Mouse (Mus musculus) neural tube, embryonic 11.5 days (tissue): ENCODE measurements around the gene AC109138.7. TPM values are rescaled to one million over a fixed set of nuclear protein-coding genes. Genes with fewer than 3 reads are reported as not detected.

Experiments
- ATAC-seq: fragments of 200-750 bp; cut with Nextera tagmentation; 2 replicates; pipeline ENCODE4 v1.8.0; 2017; ENCODE audit warnings: moderate number of reproducible peaks, mild to moderate bottlenecking, moderate TSS enrichment, moderate library complexity; ENCODE audit not compliant: insufficient read depth, low FRiP score, low TSS enrichment
- DNase-seq: peaks from one replicate; pipeline ENCODE4 v3.0.0-alpha.2; 2015; ENCODE audit warnings: low spot score
- H3K27ac ChIP-seq: fragments of 300-500 bp; sonication (generic); 2 replicates; pipeline ENCODE4 v1.5.1; 2014; ENCODE audit warnings: low read depth, mild to moderate bottlenecking, low read length
- H3K27me3 ChIP-seq: fragments of 300-500 bp; sonication (generic); 2 replicates; pipeline ENCODE4 v1.6.1; 2014; ENCODE audit warnings: mild to moderate bottlenecking, low read length, mixed read lengths; ENCODE audit not compliant: control insufficient read depth, insufficient read depth
- H3K36me3 ChIP-seq: fragments of 300-500 bp; sonication (generic); 2 replicates; pipeline ENCODE4 v1.6.1; 2014; ENCODE audit warnings: mild to moderate bottlenecking, low read length, moderate library complexity, mixed read lengths; ENCODE audit not compliant: control insufficient read depth, insufficient read depth
- H3K4me1 ChIP-seq: fragments of 300-500 bp; sonication (generic); 2 replicates; pipeline ENCODE4 v1.6.1; 2014; ENCODE audit warnings: low read length, mixed read lengths; ENCODE audit not compliant: control insufficient read depth, insufficient read depth
- H3K4me2 ChIP-seq: fragments of 300-500 bp; sonication (generic); 2 replicates; pipeline ENCODE4 v1.6.1; 2014; ENCODE audit warnings: low read depth, mild to moderate bottlenecking, moderate library complexity
- H3K4me3 ChIP-seq: fragments of 300-500 bp; sonication (generic); 2 replicates; pipeline ENCODE4 v1.5.1; 2014; ENCODE audit warnings: low read depth, low read length
- H3K9ac ChIP-seq: fragments of 300-500 bp; sonication (generic); 2 replicates; pipeline ENCODE4 v1.6.1; 2014; ENCODE audit warnings: mild to moderate bottlenecking, low read length
- H3K9me3 ChIP-seq: fragments of 300-500 bp; sonication (generic); 2 replicates; pipeline ENCODE4 v1.6.1; 2016; ENCODE audit warnings: low read length; ENCODE audit not compliant: control insufficient read depth
- WGBS: fragments of 180-500 bp; shearing (Covaris S2); extraction: QIAGEN DNeasy Blood & Tissue Kit; methylation state at CpG from one replicate; pipeline ENCODE4 v1.1.7; 2014; 5-methylcytosine and 5-hydroxymethylcytosine counted together
- polyA plus RNA-seq: library from polyadenylated mRNA; unstranded; fragments of >200 nt; fragmentation: Nextera tagmentation; extraction: Ambion mirVana; gene quantifications from 2 replicates; pipeline ENCODE4 v1.2.1, GENCODE M21; 2014

AC109138.7 gene
- polyA plus RNA-seq, 1 experiment from 2014 or later, result not detected

DNA sequence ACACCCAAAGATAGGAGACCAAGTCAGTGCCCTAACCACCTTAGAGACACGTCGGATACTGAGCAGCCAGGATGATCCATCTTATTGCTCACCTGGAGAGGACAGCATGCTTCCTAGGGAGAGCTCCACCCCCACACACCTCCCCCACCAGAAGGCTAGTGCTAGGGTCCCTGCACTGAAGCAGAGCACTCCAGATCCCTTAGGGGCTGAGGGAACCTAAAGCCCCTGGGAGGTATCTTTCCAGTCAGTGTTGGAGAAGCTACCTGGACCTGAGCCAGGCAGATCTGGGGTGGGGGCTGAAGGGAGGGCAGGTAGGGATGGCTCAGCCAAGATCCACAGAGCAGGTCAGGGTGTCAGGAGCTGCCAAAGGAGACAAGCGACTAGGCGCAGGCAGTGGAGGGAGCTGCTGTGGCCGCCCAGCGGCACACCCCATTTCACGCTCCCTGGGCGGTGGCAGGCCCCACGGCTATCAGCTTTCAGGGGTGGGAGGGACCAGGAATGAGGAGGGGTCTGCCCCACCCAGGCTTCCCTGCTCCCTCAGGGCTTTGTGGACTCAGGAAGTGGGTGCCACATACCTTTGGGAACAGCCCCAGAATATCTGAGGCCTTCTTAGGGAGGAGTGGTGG lies 15.4 kb downstream of the AC109138.7 start:
- DNase-seq (no peak), ATAC-seq (no peak)
- Histone ChIP-seq H3K9ac (0 out of 2 replicates have a peak overlapping the region, but pooled peaks have one; percentile 8), H3K36me3 (no peaks in the 10 kb centered on the region), H3K9me3 (no peaks in the 10 kb centered on the region), H3K27ac (no peak overlapping the region), H3K4me2 (no peak overlapping the region), H3K4me1 (peaks cover 3% of the 10 kb centered on the region; the same call in 1 of the 2 replicates), H3K4me3 (no peak overlapping the region), H3K27me3 (no peaks in the 10 kb centered on the region)
- WGBS, result 38% methylated on average over 9 of the region's 9 CpGs

DNA sequence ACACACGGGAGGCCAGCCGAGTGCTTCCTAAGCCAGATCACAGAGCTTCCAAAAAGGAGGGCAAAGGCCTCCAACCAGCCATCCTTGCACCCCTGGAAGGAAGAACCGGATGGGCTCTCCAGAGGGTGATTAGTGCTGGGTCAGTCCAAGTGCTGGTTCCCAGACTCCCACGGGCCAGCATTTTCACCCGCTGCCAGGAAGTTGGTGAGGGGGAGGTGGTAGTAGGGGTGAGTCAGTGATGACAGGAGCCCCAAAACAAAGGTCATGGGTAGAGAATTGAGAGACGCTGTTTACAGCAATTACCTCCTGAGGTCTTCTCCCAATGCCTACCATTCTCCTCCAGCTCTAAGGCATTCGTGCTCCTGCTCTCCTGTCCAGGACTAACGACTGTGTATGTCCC lies 16.3 kb downstream of the AC109138.7 start:
- Histone ChIP-seq H3K27me3 (no peaks in the 10 kb centered on the region), H3K9me3 (no peaks in the 10 kb centered on the region), H3K36me3 (no peaks in the 10 kb centered on the region), H3K4me1 (peaks cover 3% of the 10 kb centered on the region; the same call in 1 of the 2 replicates), H3K4me2 (no peak overlapping the region), H3K9ac (no peak overlapping the region), H3K27ac (no peak overlapping the region), H3K4me3 (no peak overlapping the region)
- WGBS, result 68% methylated on average over 8 of the region's 8 CpGs
- DNase-seq (no peak), ATAC-seq (no peak)

DNA sequence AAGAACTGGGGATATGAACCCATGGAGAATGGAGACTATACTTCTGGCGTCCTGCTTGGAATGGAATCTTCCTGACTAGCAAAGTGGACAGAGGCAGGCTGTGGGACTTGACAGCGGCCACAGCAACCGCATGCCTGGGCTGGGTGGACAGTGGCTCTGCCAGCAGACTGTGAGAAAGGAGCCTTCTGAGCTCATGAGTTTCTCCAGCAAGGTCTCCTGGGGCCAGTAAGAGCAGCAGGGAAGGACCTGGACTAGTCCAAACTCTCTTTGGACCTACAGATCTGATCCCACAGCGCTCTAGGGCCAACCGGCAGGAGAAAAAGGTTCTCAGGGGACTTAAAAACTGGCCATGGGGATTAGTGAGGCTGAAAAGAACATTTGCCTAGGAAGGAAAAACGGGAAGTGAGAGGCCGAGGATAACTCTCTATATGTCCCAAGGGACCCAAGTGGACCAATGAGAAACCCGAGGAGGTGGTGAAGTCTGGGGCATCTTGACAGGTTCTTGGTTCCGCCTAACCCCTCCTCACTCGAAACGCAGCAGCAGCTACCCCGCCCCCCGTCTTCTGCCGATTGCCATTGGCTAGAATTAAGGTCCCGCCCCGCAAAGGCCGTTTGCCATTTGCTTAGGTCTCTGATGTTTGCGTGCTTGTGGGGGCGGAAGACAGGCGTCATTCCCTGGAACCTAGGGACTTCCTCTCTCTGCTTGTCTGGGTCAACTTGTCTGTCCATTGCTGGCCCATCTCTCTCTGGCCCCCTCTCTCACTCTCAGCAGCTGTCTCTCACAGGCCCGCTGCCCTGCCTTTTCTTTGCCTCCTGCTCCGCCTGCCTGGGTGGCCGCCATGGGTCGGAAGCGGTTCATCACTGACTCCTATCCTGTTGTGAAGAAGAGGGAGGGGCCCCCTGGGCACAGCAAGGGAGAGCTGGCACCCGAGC lies 17.4 kb downstream of the AC109138.7 start, which contains the start of gene Pold4:
Pold4 (plus strand) TSS at position 647 of the 933 bp plus-strand sequence.
- H3K36me3 ChIP-seq, result no peaks in the 10 kb centered on the region
- H3K27ac ChIP-seq, result no peak within 1 kb of the TSS
- peak within 1 kb of the TSS; percentile 57 for H3K9ac ChIP-seq
- DNase-seq, result peak; percentile 88
- WGBS, result 14% methylated on average over 26 of the region's 26 CpGs
- H3K27me3 ChIP-seq, result no peaks in the 10 kb centered on the region
- H3K4me1 ChIP-seq, result peaks cover 3% of the 10 kb centered on the region; the same call in 1 of the 2 replicates
- no peaks in the 10 kb centered on the region for H3K9me3 ChIP-seq
- ATAC-seq, result peak; percentile 89
- peak within 1 kb of the TSS; percentile 46 for H3K4me3 ChIP-seq
- H3K4me2 ChIP-seq, result peak within 1 kb of the TSS; percentile 74

DNA sequence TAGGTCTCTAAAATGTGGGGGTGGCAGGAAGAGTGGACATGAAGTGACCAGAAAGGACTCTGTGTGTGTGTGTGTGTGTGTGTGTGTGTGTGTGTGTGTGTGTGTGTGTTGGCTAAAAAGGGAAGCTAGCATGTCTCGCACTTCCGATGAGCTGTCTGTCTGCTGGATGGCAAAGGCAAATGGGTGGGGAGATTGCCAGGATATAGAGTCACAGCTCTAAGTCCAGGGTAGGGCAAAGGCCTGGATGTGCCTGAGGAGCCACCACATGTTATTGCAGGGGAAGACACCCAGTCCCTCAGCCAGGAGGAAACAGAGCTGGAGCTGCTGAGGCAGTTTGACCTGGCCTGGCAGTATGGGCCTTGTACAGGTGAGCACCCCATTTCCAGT lies 18.0 kb downstream of the AC109138.7 start:
- peak overlapping the region; percentile 74 for H3K4me2 ChIP-seq
- H3K9ac ChIP-seq, result peak overlapping the region; percentile 57
- H3K4me3 ChIP-seq, result peak overlapping the region; percentile 46
- H3K36me3 ChIP-seq, result no peaks in the 10 kb centered on the region
- peaks cover 3% of the 10 kb centered on the region; the same call in 1 of the 2 replicates for H3K4me1 ChIP-seq
- H3K27ac ChIP-seq, result no peak overlapping the region
- DNase-seq (no peak), ATAC-seq (no peak)
- H3K9me3 ChIP-seq, result no peaks in the 10 kb centered on the region
- 73% methylated on average over 2 of the region's 2 CpGs for WGBS
- H3K27me3 ChIP-seq, result no peaks in the 10 kb centered on the region

DNA sequence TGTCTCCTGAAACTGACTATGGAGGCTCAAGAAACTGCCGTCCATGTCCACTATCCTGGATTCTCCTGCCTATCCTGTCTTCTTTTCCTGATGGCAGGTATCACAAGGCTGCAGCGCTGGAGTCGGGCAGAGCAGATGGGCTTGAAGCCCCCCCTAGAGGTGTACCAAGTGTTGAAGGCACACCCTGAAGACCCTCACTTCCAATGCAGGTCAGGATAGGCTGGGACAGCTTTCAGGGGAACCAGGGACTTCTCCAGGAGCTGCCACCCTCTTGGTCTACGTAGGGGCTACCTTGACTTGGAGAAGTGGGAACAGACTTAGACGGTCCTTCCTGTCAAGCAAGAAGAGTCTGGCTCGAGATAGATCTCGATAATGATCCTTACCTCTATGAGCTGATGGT lies 18.5 kb downstream of the AC109138.7 start:
- no peaks in the 10 kb centered on the region for H3K27me3 ChIP-seq
- H3K27ac ChIP-seq, result no peak overlapping the region
- no peaks in the 10 kb centered on the region for H3K9me3 ChIP-seq
- H3K4me1 ChIP-seq, result peaks cover 3% of the 10 kb centered on the region; the same call in 1 of the 2 replicates
- H3K4me3 ChIP-seq, result no peak overlapping the region; the same call in 1 of the 2 replicates
- WGBS, result 76% methylated on average over 7 of the region's 7 CpGs
- no peak overlapping the region; the same call in 1 of the 2 replicates for H3K9ac ChIP-seq
- H3K4me2 ChIP-seq, result no peak overlapping the region
- H3K36me3 ChIP-seq, result no peaks in the 10 kb centered on the region
- DNase-seq, result no peak
- ATAC-seq, result no peak

DNA sequence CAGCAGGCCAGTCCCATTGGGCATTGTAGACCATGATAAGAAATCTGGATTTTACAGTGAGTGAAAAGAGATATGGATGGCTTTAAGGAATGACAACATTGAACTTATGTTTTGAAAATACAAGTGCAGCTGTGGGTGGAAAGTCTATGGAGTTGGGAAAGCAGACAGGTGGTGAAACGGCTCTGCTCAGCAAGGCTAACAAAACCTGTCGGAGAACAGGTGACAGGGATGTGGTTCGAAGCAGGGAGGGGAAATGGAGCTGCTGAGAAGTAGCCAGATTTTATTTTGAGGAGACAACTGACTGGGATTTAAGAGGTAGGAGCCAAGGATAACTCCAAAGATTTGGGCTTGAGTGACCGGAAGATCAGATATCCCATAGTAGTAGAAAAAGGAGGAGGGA lies 20.4 kb downstream of the AC109138.7 start:
- Histone ChIP-seq H3K27me3 (no peaks in the 10 kb centered on the region), H3K9ac (no peak overlapping the region), H3K4me3 (no peak overlapping the region), H3K27ac (no peak overlapping the region), H3K9me3 (no peaks in the 10 kb centered on the region), H3K4me2 (no peak overlapping the region), H3K36me3 (no peaks in the 10 kb centered on the region), H3K4me1 (peaks cover 3% of the 10 kb centered on the region; the same call in 1 of the 2 replicates)
- ATAC-seq (no peak), DNase-seq (no peak)
- WGBS, result 78% methylated on average over 4 of the region's 4 CpGs

DNA sequence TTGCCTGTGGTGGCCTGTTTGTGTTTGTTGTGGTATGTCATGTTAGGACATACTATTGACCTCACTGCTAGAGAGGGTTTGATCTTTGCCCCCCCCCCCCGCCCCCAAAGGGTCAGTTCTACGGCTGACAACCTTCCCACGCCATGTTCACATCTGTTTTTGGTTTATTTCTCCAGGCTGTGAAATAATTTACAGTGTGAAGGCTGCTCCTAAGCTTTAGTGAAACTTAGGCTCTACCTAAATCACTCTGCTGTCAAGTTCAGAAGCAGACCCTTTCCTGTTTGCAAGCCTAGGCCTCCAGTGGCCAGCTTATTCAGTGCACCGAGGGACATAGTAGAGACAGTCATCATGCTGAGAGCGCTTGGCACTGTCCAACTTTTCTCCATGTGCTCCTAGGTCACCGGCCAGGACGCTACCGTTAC lies 26.1 kb downstream of the AC109138.7 start:
- Histone ChIP-seq H3K27me3 (no peaks in the 10 kb centered on the region), H3K9ac (no peak overlapping the region), H3K4me1 (no peaks in the 10 kb centered on the region), H3K36me3 (no peaks in the 10 kb centered on the region), H3K4me3 (no peak overlapping the region), H3K4me2 (no peak overlapping the region), H3K9me3 (no peaks in the 10 kb centered on the region), H3K27ac (no peak overlapping the region)
- DNase-seq (no peak), ATAC-seq (no peak)
- 53% methylated on average over 8 of the region's 8 CpGs for WGBS

DNA sequence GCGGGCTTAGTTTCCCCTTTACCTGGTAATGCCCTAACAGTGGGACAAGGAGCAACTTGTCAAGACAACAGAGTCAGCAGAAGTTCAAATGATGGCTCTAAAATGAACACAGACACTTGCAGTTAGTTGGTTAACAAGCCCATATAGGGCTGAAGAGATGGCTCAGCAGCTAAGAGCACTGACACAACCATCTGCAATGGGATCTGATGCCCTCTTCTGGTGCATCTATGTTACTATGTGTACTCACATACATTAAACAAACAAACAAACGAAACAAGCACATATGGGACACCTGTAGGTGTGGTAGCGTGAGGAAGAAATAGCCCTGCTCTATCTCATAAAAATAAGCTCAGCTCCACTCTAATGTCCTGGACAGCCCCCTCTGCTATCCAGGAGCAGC lies 28.3 kb downstream of the AC109138.7 start:
- Histone ChIP-seq H3K4me1 (no peaks in the 10 kb centered on the region), H3K4me2 (no peak overlapping the region), H3K9ac (no peak overlapping the region), H3K27ac (no peak overlapping the region), H3K36me3 (no peaks in the 10 kb centered on the region), H3K27me3 (no peaks in the 10 kb centered on the region), H3K4me3 (no peak overlapping the region), H3K9me3 (no peaks in the 10 kb centered on the region)
- no peak for DNase-seq
- WGBS, result 72% methylated on average over 3 of the region's 3 CpGs
- no peak for ATAC-seq
